Mouse (Mus musculus): ENCODE data around the gene Pwwp2b. TPM values are rescaled to one million over a fixed set of nuclear protein-coding genes. Genes with fewer than 3 reads are reported as not detected.
A peak's percentile ranks its signal among the peaks of the same experiment; 100 is the strongest.

Pwwp2b gene
- polyA plus RNA-seq, 1 experiment from 2014 or later = 4.2 TPM

DNA sequence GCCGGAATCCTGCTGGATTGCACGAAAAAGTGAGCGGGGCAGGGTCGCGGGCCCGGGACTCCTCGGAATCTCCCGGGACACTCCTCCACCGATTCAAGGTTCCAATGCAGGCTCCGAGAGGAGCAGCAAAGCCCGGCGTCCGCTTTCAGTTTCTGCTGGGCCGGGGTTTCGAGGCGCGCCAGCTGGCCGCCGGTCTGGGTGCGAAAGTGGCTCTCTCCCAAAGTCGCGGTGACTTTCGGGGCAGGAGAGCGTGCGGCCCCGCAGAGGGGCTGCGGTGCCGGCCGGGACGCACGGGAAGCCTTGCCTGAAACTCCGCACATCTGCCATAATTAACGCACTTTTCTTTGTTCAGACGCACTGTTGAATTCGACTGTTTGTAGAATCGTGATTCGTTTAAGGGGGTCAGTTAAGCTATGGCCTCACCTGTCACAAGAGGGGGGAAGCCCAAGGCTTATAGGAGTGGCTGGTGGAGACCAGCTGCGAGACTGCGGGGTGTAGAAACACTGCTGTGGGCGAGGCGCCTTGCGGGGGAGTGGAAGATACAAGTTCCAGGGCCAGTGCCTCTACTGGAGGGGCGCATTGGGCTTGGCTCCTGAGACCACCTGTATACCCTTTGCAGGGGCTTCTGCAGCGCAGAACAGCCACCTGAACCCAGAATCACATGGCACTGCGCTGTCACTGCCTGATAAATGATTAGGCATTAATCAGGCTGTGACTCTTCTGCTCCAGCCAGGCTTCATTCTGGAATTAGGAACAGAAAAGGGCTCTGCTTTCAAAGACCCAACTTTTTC lies 528 bp downstream of the Pwwp2b start:
- H3K4me1 ChIP-seq (replicated peaks; ENCODE audit: control insufficient read depth, insufficient read depth, low read length) = peaks cover 6% of the 10 kb centered on the region; the same call in 1 of the 2 replicates
- no peaks in the 10 kb centered on the region for H3K9me3 ChIP-seq (ENCODE audit: control insufficient read depth, low read length)
- H3K4me2 ChIP-seq (ENCODE audit: low read depth, low read length, severe bottlenecking) = peak overlapping the region; percentile 96
- no peak overlapping the region for H3K27ac ChIP-seq (ENCODE audit: low read depth, low read length)
- WGBS = 2% methylated on average over 45 of the region's 45 CpGs
- H3K9ac ChIP-seq (ENCODE audit: low read length) = peak overlapping the region; percentile 75
- H3K27me3 ChIP-seq (ENCODE audit: control insufficient read depth, insufficient read depth, low read length) = peaks cover 31% of the 10 kb centered on the region
- no peaks in the 10 kb centered on the region for H3K36me3 ChIP-seq (ENCODE audit: control insufficient read depth, insufficient read depth, low read length)
- DNase-seq (ENCODE audit: low spot score) = no peak
- peak; percentile 14; the same call in 1 of the 2 replicates for ATAC-seq (replicated peaks; ENCODE audit: low FRiP score)
- peak overlapping the region; percentile 65 for H3K4me3 ChIP-seq (ENCODE audit: low read depth, low read length)

DNA sequence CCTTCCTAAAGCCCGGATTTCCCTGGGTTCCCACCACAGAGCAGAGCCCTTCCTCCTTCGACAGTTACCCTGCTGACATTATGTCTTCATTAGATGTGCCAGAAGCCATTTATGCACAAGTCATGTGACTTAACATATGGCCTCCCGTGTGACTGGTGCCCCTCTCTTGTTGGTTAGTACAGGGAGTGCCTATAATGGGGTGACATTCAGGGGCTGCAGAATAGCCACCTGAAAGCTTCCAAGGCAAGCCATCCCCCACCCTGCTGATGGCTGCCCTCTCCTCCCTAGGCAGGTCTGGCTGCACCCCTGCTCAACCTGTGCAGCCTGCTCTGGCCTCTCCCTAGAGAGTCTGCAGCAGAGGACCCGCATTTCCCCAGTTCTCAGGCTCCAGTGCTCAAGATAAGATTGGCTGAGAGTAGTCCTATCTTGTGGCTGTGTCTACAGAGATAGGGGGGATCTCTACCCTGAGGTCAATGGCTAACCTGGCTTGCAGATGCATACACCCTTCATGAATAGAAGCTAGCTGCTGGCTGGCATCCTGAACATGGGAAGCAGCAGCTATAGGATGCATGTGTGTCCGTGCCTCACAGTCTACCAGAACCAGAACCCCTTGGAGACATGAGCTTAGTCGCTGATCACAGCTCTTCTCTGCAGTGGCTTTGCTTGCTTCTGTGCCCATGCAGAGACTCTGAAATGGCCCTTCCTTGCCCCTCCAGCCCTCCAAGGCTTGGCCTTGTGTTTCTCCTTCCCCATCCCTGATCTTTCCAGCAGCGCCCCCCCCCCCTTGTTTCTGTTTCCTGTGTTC lies 1.3 kb downstream of the Pwwp2b start:
- Histone ChIP-seq H3K4me3 (ENCODE audit: low read depth, low read length) (peak overlapping the region; percentile 65; the same call in 1 of the 2 replicates), H3K4me1 (replicated peaks; ENCODE audit: control insufficient read depth, insufficient read depth, low read length) (peaks cover 6% of the 10 kb centered on the region; the same call in 1 of the 2 replicates), H3K27me3 (ENCODE audit: control insufficient read depth, insufficient read depth, low read length) (peaks cover 31% of the 10 kb centered on the region), H3K9ac (ENCODE audit: low read length) (no peak overlapping the region), H3K4me2 (ENCODE audit: low read depth, low read length, severe bottlenecking) (0 out of 2 replicates have a peak overlapping the region, but pooled peaks have one; percentile 15), H3K36me3 (ENCODE audit: control insufficient read depth, insufficient read depth, low read length) (no peaks in the 10 kb centered on the region), H3K9me3 (ENCODE audit: control insufficient read depth, low read length) (no peaks in the 10 kb centered on the region), H3K27ac (ENCODE audit: low read depth, low read length) (no peak overlapping the region)
- no peak for DNase-seq (ENCODE audit: low spot score)
- ATAC-seq (replicated peaks; ENCODE audit: low FRiP score) = no peak
- 42% methylated on average over 7 of the region's 7 CpGs for WGBS

DNA sequence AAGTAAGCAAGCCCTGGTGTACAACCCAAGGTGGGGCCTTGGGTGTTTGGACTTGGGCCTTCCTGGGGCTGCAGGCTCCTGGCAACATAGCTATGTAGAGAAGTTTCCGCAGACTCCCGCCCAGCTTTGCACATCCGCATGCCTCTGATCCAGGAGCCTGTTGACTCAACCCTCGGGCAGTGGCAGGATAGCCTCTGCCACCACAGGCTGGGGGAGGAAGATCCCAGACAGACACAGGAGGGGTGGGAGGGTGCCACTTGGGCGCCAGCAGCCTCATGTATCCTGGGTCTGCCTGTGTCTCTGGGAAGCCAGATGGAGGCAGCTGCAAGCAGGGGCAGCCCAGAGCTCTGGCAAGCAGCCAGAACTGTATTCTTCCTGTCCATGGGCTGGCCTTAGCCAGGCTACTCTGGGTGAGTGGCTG lies 3.6 kb downstream of the Pwwp2b start:
- ATAC-seq (replicated peaks; ENCODE audit: low FRiP score) (no peak), DNase-seq (ENCODE audit: low spot score) (peak; percentile 58)
- Histone ChIP-seq H3K4me2 (ENCODE audit: low read depth, low read length, severe bottlenecking) (no peak overlapping the region), H3K4me3 (ENCODE audit: low read depth, low read length) (no peak overlapping the region), H3K9ac (ENCODE audit: low read length) (no peak overlapping the region), H3K27me3 (ENCODE audit: control insufficient read depth, insufficient read depth, low read length) (peaks cover 22% of the 10 kb centered on the region), H3K27ac (ENCODE audit: low read depth, low read length) (no peak overlapping the region), H3K9me3 (ENCODE audit: control insufficient read depth, low read length) (no peaks in the 10 kb centered on the region), H3K4me1 (replicated peaks; ENCODE audit: control insufficient read depth, insufficient read depth, low read length) (peaks cover 6% of the 10 kb centered on the region; the same call in 1 of the 2 replicates), H3K36me3 (ENCODE audit: control insufficient read depth, insufficient read depth, low read length) (no peaks in the 10 kb centered on the region)
- 81% methylated on average over 5 of the region's 5 CpGs for WGBS

DNA sequence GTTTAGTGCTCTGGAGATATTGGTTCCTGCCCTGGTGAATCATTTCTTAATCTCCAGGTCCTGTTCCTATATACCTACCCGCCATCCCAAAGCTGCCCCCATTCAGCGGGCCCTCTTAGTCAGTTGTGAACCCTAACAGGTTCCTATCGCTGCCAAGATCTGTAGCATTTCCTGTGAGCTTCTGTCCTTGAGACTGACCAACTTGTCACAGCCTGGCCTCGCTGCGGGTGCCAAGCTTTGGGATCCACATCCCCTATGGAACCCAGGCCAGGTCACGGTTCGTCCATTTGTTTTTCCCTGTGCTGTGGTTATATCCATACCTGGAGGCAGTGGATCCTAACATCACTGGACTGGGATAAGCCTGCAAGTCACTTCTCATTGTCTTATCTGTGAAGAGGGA lies 4.3 kb downstream of the Pwwp2b start:
- H3K27me3 ChIP-seq (ENCODE audit: control insufficient read depth, insufficient read depth, low read length) = peaks cover 16% of the 10 kb centered on the region

DNA sequence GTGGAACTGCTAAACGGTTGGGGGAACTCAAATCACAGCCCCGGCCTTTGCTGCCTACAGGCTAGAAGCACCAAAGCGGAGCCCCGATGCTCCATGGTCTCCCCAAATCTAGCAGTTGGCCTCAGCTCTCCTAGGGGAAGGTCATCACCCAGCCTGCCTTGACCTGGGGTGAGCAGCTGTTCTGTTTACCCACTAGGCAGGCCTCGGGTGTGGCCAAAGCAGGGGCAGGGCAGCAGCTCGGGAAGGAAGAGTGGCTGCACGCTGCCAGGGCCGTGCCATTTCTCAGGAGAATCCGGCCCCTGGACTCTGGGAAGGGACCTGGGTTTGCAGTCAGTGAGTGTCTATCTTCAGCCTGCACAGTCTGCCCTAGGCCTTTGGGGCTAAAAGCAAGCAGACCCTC lies 4.7 kb downstream of the Pwwp2b start:
- no peaks in the 10 kb centered on the region; the same call in 1 of the 2 replicates for H3K4me1 ChIP-seq (replicated peaks; ENCODE audit: control insufficient read depth, insufficient read depth, low read length)
- H3K27me3 ChIP-seq (ENCODE audit: control insufficient read depth, insufficient read depth, low read length) = peaks cover 14% of the 10 kb centered on the region
- WGBS = 84% methylated on average over 9 of the region's 9 CpGs

More for the DNA sequence above, 4.3 kb downstream of the Pwwp2b start:
- Histone ChIP-seq H3K4me1 (replicated peaks; ENCODE audit: control insufficient read depth, insufficient read depth, low read length) (peaks cover 3% of the 10 kb centered on the region; the same call in 1 of the 2 replicates), H3K4me2 (ENCODE audit: low read depth, low read length, severe bottlenecking) (no peak overlapping the region), H3K9me3 (ENCODE audit: control insufficient read depth, low read length) (no peaks in the 10 kb centered on the region), H3K9ac (ENCODE audit: low read length) (no peak overlapping the region), H3K36me3 (ENCODE audit: control insufficient read depth, insufficient read depth, low read length) (no peaks in the 10 kb centered on the region), H3K27ac (ENCODE audit: low read depth, low read length) (no peak overlapping the region), H3K4me3 (ENCODE audit: low read depth, low read length) (no peak overlapping the region)
- WGBS = 95% methylated on average over 7 of the region's 7 CpGs
- no peak for ATAC-seq (replicated peaks; ENCODE audit: low FRiP score)
- DNase-seq (ENCODE audit: low spot score) = no peak

DNA sequence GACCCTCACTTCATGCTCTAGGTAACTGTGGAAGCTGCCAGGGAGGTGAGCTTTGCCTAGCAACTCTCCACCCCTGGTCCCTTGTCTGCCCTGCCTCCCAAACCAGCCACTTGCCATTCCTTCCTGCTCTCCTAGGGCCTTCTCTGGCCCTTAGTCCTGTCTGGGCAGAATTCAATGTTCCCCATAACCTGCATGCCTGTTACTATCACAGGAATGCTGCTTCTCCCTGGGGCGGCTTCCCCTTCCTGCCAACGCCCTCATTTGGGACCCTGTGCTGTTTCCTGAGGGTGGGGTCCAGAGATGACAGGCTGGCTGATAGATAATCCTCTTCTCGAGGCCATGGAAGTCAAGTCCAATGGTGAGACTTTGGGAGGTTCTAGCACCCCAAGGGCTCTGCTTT lies 5.2 kb downstream of the Pwwp2b start:
- WGBS = 75% methylated on average over 3 of the region's 3 CpGs
- H3K4me2 ChIP-seq (ENCODE audit: low read depth, low read length, severe bottlenecking) = no peak overlapping the region
- DNase-seq (ENCODE audit: low spot score) (no peak), ATAC-seq (replicated peaks; ENCODE audit: low FRiP score) (no peak)
- no peaks in the 10 kb centered on the region; the same call in 1 of the 2 replicates for H3K4me1 ChIP-seq (replicated peaks; ENCODE audit: control insufficient read depth, insufficient read depth, low read length)
- H3K27ac ChIP-seq (ENCODE audit: low read depth, low read length) = no peak overlapping the region
- H3K9me3 ChIP-seq (ENCODE audit: control insufficient read depth, low read length) = no peaks in the 10 kb centered on the region
- H3K9ac ChIP-seq (ENCODE audit: low read length) = no peak overlapping the region
- no peak overlapping the region for H3K4me3 ChIP-seq (ENCODE audit: low read depth, low read length)
- no peaks in the 10 kb centered on the region for H3K36me3 ChIP-seq (ENCODE audit: control insufficient read depth, insufficient read depth, low read length)
- H3K27me3 ChIP-seq (ENCODE audit: control insufficient read depth, insufficient read depth, low read length) = peaks cover 13% of the 10 kb centered on the region

More for the DNA sequence above, 4.7 kb downstream of the Pwwp2b start:
- no peak overlapping the region for H3K9ac ChIP-seq (ENCODE audit: low read length)
- DNase-seq (ENCODE audit: low spot score) (no peak), ATAC-seq (replicated peaks; ENCODE audit: low FRiP score) (no peak)
- no peak overlapping the region for H3K4me3 ChIP-seq (ENCODE audit: low read depth, low read length)
- H3K9me3 ChIP-seq (ENCODE audit: control insufficient read depth, low read length) = no peaks in the 10 kb centered on the region
- no peak overlapping the region for H3K27ac ChIP-seq (ENCODE audit: low read depth, low read length)
- no peak overlapping the region for H3K4me2 ChIP-seq (ENCODE audit: low read depth, low read length, severe bottlenecking)
- no peaks in the 10 kb centered on the region for H3K36me3 ChIP-seq (ENCODE audit: control insufficient read depth, insufficient read depth, low read length)

DNA sequence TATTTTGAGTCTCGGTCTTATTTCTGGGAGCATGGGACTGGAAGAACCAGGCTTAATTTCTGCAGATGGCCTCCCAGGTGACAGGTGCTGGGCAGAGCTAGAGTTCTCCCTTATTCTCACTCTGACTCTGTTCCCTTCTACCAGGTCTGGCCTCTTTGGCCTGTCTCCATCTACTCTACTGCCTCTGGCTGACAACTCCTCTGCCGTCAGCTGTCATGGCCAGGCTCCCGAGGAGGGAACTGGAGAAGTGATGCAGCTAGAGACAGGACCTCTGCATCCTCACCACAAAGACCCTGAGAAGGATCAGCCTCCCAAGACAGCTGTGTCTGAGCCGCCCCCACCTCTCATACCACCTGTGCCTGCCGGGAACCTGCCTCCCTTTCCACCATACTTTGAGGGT lies 6.3 kb downstream of the Pwwp2b start:
- Histone ChIP-seq H3K9me3 (ENCODE audit: control insufficient read depth, low read length) (no peaks in the 10 kb centered on the region), H3K36me3 (ENCODE audit: control insufficient read depth, insufficient read depth, low read length) (no peaks in the 10 kb centered on the region), H3K27ac (ENCODE audit: low read depth, low read length) (no peak overlapping the region), H3K27me3 (ENCODE audit: control insufficient read depth, insufficient read depth, low read length) (peaks cover 3% of the 10 kb centered on the region; the same call in 1 of the 2 replicates), H3K9ac (ENCODE audit: low read length) (no peak overlapping the region), H3K4me2 (ENCODE audit: low read depth, low read length, severe bottlenecking) (no peak overlapping the region), H3K4me1 (replicated peaks; ENCODE audit: control insufficient read depth, insufficient read depth, low read length) (no peaks in the 10 kb centered on the region), H3K4me3 (ENCODE audit: low read depth, low read length) (no peak overlapping the region)
- 83% methylated on average over 5 of the region's 5 CpGs for WGBS
- DNase-seq (ENCODE audit: low spot score) = no peak
- ATAC-seq (replicated peaks; ENCODE audit: low FRiP score) = no peak

DNA sequence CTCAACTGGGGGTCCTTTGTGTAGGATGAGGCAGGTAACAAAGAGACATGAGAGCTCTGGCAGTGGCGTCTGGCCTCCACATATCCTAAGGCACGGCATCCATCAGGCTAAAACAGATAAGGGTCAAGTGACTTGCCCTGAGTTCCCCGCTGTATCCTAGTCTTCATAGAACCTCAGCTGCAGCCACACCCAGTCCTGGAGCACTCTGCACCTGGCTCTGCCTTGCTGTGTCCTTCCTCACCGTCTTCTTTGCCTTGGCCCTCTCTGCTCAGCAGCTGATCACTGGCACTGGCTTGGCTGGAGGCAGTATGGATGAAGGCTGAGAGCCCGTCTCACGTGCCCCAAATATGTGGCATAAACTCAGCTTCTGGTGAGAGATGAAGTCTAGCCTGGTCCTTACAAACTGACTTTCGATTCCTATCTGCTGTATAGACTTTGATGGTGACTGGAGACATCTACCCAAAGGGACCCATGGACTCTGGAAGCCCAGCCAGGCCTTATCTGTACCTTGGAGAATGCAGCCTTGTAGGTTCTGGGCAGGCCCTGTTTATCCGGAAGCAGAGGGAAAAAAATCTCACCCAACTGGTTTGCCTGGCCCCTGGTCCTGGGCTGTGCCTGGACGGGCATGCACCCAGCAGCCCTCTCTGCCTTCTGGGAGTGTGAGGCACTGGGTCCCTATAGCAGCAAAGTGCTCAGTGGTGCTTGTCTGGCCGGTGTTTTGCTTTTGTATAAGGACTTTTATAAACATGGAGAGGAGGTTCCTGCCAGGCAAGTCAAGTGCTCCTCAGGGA lies 9.7 kb downstream of the Pwwp2b start:
- no peak for ATAC-seq (replicated peaks; ENCODE audit: low FRiP score)
- no peak overlapping the region for H3K4me2 ChIP-seq (ENCODE audit: low read depth, low read length, severe bottlenecking)
- H3K4me3 ChIP-seq (ENCODE audit: low read depth, low read length) = no peak overlapping the region
- H3K9ac ChIP-seq (ENCODE audit: low read length) = no peak overlapping the region
- H3K4me1 ChIP-seq (replicated peaks; ENCODE audit: control insufficient read depth, insufficient read depth, low read length) = no peaks in the 10 kb centered on the region
- H3K27ac ChIP-seq (ENCODE audit: low read depth, low read length) = no peak overlapping the region
- no peaks in the 10 kb centered on the region for H3K36me3 ChIP-seq (ENCODE audit: control insufficient read depth, insufficient read depth, low read length)
- H3K27me3 ChIP-seq (ENCODE audit: control insufficient read depth, insufficient read depth, low read length) = no peaks in the 10 kb centered on the region
- no peaks in the 10 kb centered on the region for H3K9me3 ChIP-seq (ENCODE audit: control insufficient read depth, low read length)
- no peak for DNase-seq (ENCODE audit: low spot score)
- 79% methylated on average over 10 of the region's 10 CpGs for WGBS

All from forebrain, embryonic 11.5 days (tissue).